Mouse (Mus musculus) heart, adult 2 months (tissue): ENCODE data around the gene Olfm2.
"Not testable (repeated sequence)": the region's sequence is repeated elsewhere in the genome, so short reads cannot be mapped to it uniquely, and the experiment has no call there.

Source experiments
- CTCF ChIP-seq: fragments of 200-600 bp; IDR thresholded peaks from 2 replicates; pipeline ENCODE4 v1.8.1; 2022; ENCODE audit warnings: antibody characterized with exemption, mild to moderate bottlenecking, moderate library complexity
- POLR2A ChIP-seq: fragments of 200-500 bp; IDR thresholded peaks from 2 replicates; pipeline ENCODE4 v1.6.1; 2011; ENCODE audit warnings: mild to moderate bottlenecking, low read depth, low read length, control low read depth; ENCODE audit not compliant: insufficient read depth

- not testable (repeated sequence) for TF ChIP-seq POLR2A, CTCF
These were observed 55.7 kb downstream of the Olfm2 start for GRCm38 (mm10) chr9:20690449-20690848.
